Mouse (Mus musculus): ENCODE data around the gene 9230102O04Rik.

9230102O04Rik gene

GRCm38 (mm10) chr2:9885217-9885770 lies 4.0 kb downstream of the 9230102O04Rik start:
- no peak for DNase-seq (ENCODE audit: low spot score in 2 of 2)

GRCm38 (mm10) chr2:9884533-9885216 lies 4.7 kb downstream of the 9230102O04Rik start:
- no peak for DNase-seq (ENCODE audit: low spot score in 2 of 2)

GRCm38 (mm10) chr2:9883803-9884532 lies 5.4 kb downstream of the 9230102O04Rik start:
- DNase-seq (ENCODE audit: low spot score in 2 of 2) = no peak

- DNase-seq (ENCODE audit: low spot score in 2 of 2) = no peak
Observed at GRCm38 (mm10) chr2:9882926-9883802, 6.2 kb downstream of the 9230102O04Rik start.

- no peak for DNase-seq (ENCODE audit: low spot score in 2 of 2)
Observed at GRCm38 (mm10) chr2:9882371-9882925, 6.9 kb downstream of the 9230102O04Rik start.

GRCm38 (mm10) chr2:9881611-9882023 lies 7.7 kb downstream of the 9230102O04Rik start:
- DNase-seq (ENCODE audit: low spot score in 2 of 2) = no peak

GRCm38 (mm10) chr2:9881051-9881591 lies 8.2 kb downstream of the 9230102O04Rik start, which contains the start of gene 4930412O13Rik:
Gene 4930412O13Rik, plus strand, starts transcription at chr2:9881252.
- no peak for DNase-seq (ENCODE audit: low spot score in 2 of 2)

GRCm38 (mm10) chr2:9880271-9880670 lies 9.1 kb downstream of the 9230102O04Rik start:
- no peak for DNase-seq (ENCODE audit: low spot score in 2 of 2)

GRCm38 (mm10) chr2:9879493-9879892 lies 9.8 kb downstream of the 9230102O04Rik start:
- peak; percentile 11 to 27 for DNase-seq (ENCODE audit: low spot score in 2 of 2)

- DNase-seq (ENCODE audit: low spot score in 2 of 2) = no peak
Observed at GRCm38 (mm10) chr2:9879092-9879491, 10.2 kb downstream of the 9230102O04Rik start.

- DNase-seq (ENCODE audit: low spot score in 2 of 2) = no peak
Observed at GRCm38 (mm10) chr2:9878564-9879081, 10.7 kb downstream of the 9230102O04Rik start.

- no peak for DNase-seq (ENCODE audit: low spot score in 2 of 2)
Observed at GRCm38 (mm10) chr2:9877966-9878563, 11.3 kb downstream of the 9230102O04Rik start.

- no peak for DNase-seq (ENCODE audit: low spot score in 2 of 2)
Observed at GRCm38 (mm10) chr2:9877326-9877690, 12.0 kb downstream of the 9230102O04Rik start.

GRCm38 (mm10) chr2:9876621-9877325 lies 12.6 kb downstream of the 9230102O04Rik start:
- no peak for DNase-seq (ENCODE audit: low spot score in 2 of 2)

- DNase-seq (ENCODE audit: low spot score in 2 of 2) = no peak
Observed at GRCm38 (mm10) chr2:9875676-9876357, 13.5 kb downstream of the 9230102O04Rik start.

- no peak for DNase-seq (ENCODE audit: low spot score in 2 of 2)
Observed at GRCm38 (mm10) chr2:9875220-9875619, 14.1 kb downstream of the 9230102O04Rik start.

- DNase-seq (ENCODE audit: low spot score in 2 of 2) = no peak
Observed at GRCm38 (mm10) chr2:9874467-9875219, 14.7 kb downstream of the 9230102O04Rik start.

GRCm38 (mm10) chr2:9873757-9874156 lies 15.6 kb downstream of the 9230102O04Rik start:
- DNase-seq (ENCODE audit: low spot score in 2 of 2) = no peak

GRCm38 (mm10) chr2:9872682-9873081 lies 16.7 kb downstream of the 9230102O04Rik start:
- no peak for DNase-seq (ENCODE audit: low spot score in 2 of 2)

All from right cerebral cortex, postnatal 36 days (tissue).